Mouse (Mus musculus): ENCODE measurements around the gene Nppb. TPM values are rescaled to one million over a fixed set of nuclear protein-coding genes. Genes with fewer than 3 reads are reported as not detected.

Gene Nppb
- polyA plus RNA-seq, 1 experiment from 2014 or later, result 0.19 TPM

- H3K9me3 ChIP-seq, result no peaks in the 10 kb centered on the region
- no peak overlapping the region for H3K4me3 ChIP-seq
- H3K4me1 ChIP-seq (replicated peaks), result no peaks in the 10 kb centered on the region
- no peak overlapping the region for H3K4me2 ChIP-seq
- H3K9ac ChIP-seq, result no peak overlapping the region
- H3K27ac ChIP-seq (replicated peaks), result no peak overlapping the region
- no peak for ATAC-seq (ENCODE audit: low FRiP score, low read depth)
- no peaks in the 10 kb centered on the region for H3K36me3 ChIP-seq
- 64% methylated on average over 7 of the region's 7 CpGs for WGBS
- H3K27me3 ChIP-seq, result no peaks in the 10 kb centered on the region
Observed at GRCm38 (mm10) chr4:147993571-147994095, 8.0 kb downstream of the Nppb start.

- H3K9ac ChIP-seq, result no peak overlapping the region
- no peaks in the 10 kb centered on the region for H3K27me3 ChIP-seq
- no peaks in the 10 kb centered on the region for H3K36me3 ChIP-seq
- no peak overlapping the region for H3K4me2 ChIP-seq
- H3K4me1 ChIP-seq (replicated peaks), result peaks cover 5% of the 10 kb centered on the region
- no peaks in the 10 kb centered on the region for H3K9me3 ChIP-seq
- 81% methylated on average over 3 of the region's 3 CpGs for WGBS
- H3K4me3 ChIP-seq, result no peak overlapping the region
- ATAC-seq (ENCODE audit: low FRiP score, low read depth), result no peak
- no peak overlapping the region for H3K27ac ChIP-seq (replicated peaks)
Observed at GRCm38 (mm10) chr4:147995311-147995710, 9.7 kb downstream of the Nppb start.

- H3K4me1 ChIP-seq (replicated peaks), result peaks cover 24% of the 10 kb centered on the region
- no peaks in the 10 kb centered on the region for H3K27me3 ChIP-seq
- H3K9ac ChIP-seq, result no peak within 1 kb of the TSS
- H3K4me2 ChIP-seq, result no peak within 1 kb of the TSS
- H3K36me3 ChIP-seq, result peaks cover 10% of the 10 kb centered on the region
- H3K9me3 ChIP-seq, result no peaks in the 10 kb centered on the region
- H3K4me3 ChIP-seq, result no peak within 1 kb of the TSS
- WGBS, result 30% methylated on average over 12 of the region's 12 CpGs
- peak within 1 kb of the TSS; percentile 9 for H3K27ac ChIP-seq (replicated peaks)
- peak; percentile 32; the same call in 1 of the 2 replicates for ATAC-seq (ENCODE audit: low FRiP score, low read depth)
Observed at GRCm38 (mm10) chr4:148000202-148000772, 14.7 kb downstream of the Nppb start, which contains the start of gene Nppa. Gene Nppa (plus strand): TSS chr4:148000722.

- Histone ChIP-seq H3K4me2 (no peak overlapping the region), H3K4me1 (replicated peaks) (peaks cover 24% of the 10 kb centered on the region), H3K4me3 (no peak overlapping the region), H3K36me3 (peaks cover 19% of the 10 kb centered on the region), H3K9me3 (no peaks in the 10 kb centered on the region), H3K27me3 (no peaks in the 10 kb centered on the region), H3K9ac (no peak overlapping the region), H3K27ac (replicated peaks) (peak overlapping the region; percentile 9)
- 60% methylated on average over 17 of the region's 17 CpGs for WGBS
- ATAC-seq (ENCODE audit: low FRiP score, low read depth), result peak; percentile 21; the same call in 1 of the 2 replicates
Observed at GRCm38 (mm10) chr4:148001013-148001789, 15.6 kb downstream of the Nppb start.

- Histone ChIP-seq H3K4me2 (no peak overlapping the region), H3K4me3 (no peak overlapping the region), H3K36me3 (peaks cover 25% of the 10 kb centered on the region), H3K27me3 (no peaks in the 10 kb centered on the region), H3K4me1 (replicated peaks) (peaks cover 24% of the 10 kb centered on the region), H3K9me3 (no peaks in the 10 kb centered on the region), H3K27ac (replicated peaks) (peak overlapping the region; percentile 9), H3K9ac (no peak overlapping the region)
- 33% methylated on average over 8 of the region's 8 CpGs for WGBS
- no peak for ATAC-seq (ENCODE audit: low FRiP score, low read depth)
Observed at GRCm38 (mm10) chr4:148001866-148002265, 16.3 kb downstream of the Nppb start.

GRCm38 (mm10) chr4:148004361-148004760 is 18.8 kb downstream of the Nppb start:
- no peak overlapping the region for H3K9ac ChIP-seq
- no peaks in the 10 kb centered on the region for H3K27me3 ChIP-seq
- peaks cover 24% of the 10 kb centered on the region for H3K4me1 ChIP-seq (replicated peaks)
- no peaks in the 10 kb centered on the region for H3K9me3 ChIP-seq
- no peak overlapping the region for H3K4me2 ChIP-seq
- H3K4me3 ChIP-seq, result no peak overlapping the region
- WGBS, result 91% methylated on average over 7 of the region's 7 CpGs
- no peak overlapping the region for H3K27ac ChIP-seq (replicated peaks)
- peaks cover 49% of the 10 kb centered on the region for H3K36me3 ChIP-seq
- ATAC-seq (ENCODE audit: low FRiP score, low read depth), result no peak

GRCm38 (mm10) chr4:148008412-148008811 is 22.8 kb downstream of the Nppb start:
- H3K27ac ChIP-seq (replicated peaks), result no peak overlapping the region
- 78% methylated on average over 4 of the region's 4 CpGs for WGBS
- no peaks in the 10 kb centered on the region for H3K4me1 ChIP-seq (replicated peaks)
- H3K36me3 ChIP-seq, result peaks cover 89% of the 10 kb centered on the region
- ATAC-seq (ENCODE audit: low FRiP score, low read depth), result no peak
- no peak overlapping the region for H3K9ac ChIP-seq
- H3K9me3 ChIP-seq, result no peaks in the 10 kb centered on the region
- H3K4me2 ChIP-seq, result no peak overlapping the region
- no peaks in the 10 kb centered on the region for H3K27me3 ChIP-seq
- H3K4me3 ChIP-seq, result no peak overlapping the region

- no peaks in the 10 kb centered on the region for H3K9me3 ChIP-seq
- H3K9ac ChIP-seq, result no peak overlapping the region
- H3K4me3 ChIP-seq, result no peak overlapping the region
- H3K4me1 ChIP-seq (replicated peaks), result no peaks in the 10 kb centered on the region
- no peaks in the 10 kb centered on the region for H3K27me3 ChIP-seq
- peaks cover 98% of the 10 kb centered on the region for H3K36me3 ChIP-seq
- WGBS, result 93% methylated on average over 2 of the region's 2 CpGs
- no peak; the same call in 1 of the 2 replicates for ATAC-seq (ENCODE audit: low FRiP score, low read depth)
- no peak overlapping the region for H3K4me2 ChIP-seq
- H3K27ac ChIP-seq (replicated peaks), result no peak overlapping the region
Observed at GRCm38 (mm10) chr4:148009641-148010040, 24.1 kb downstream of the Nppb start.

- ATAC-seq (ENCODE audit: low FRiP score, low read depth), result no peak
- no peak overlapping the region for H3K9ac ChIP-seq
- H3K36me3 ChIP-seq, result peaks cover 98% of the 10 kb centered on the region
- H3K4me3 ChIP-seq, result no peak overlapping the region
- H3K27me3 ChIP-seq, result no peaks in the 10 kb centered on the region
- H3K4me2 ChIP-seq, result no peak overlapping the region
- H3K27ac ChIP-seq (replicated peaks), result no peak overlapping the region
- no peaks in the 10 kb centered on the region for H3K9me3 ChIP-seq
- no peaks in the 10 kb centered on the region for H3K4me1 ChIP-seq (replicated peaks)
- WGBS, result 64% methylated on average over 3 of the region's 3 CpGs
Observed at GRCm38 (mm10) chr4:148011332-148011731, 25.7 kb downstream of the Nppb start.

GRCm38 (mm10) chr4:148012216-148012615 is 26.6 kb downstream of the Nppb start:
- H3K4me1 ChIP-seq (replicated peaks), result no peaks in the 10 kb centered on the region
- no peak overlapping the region for H3K4me2 ChIP-seq
- no peak for ATAC-seq (ENCODE audit: low FRiP score, low read depth)
- H3K9ac ChIP-seq, result no peak overlapping the region
- no peak overlapping the region for H3K27ac ChIP-seq (replicated peaks)
- no peaks in the 10 kb centered on the region for H3K27me3 ChIP-seq
- no peak overlapping the region for H3K4me3 ChIP-seq
- H3K9me3 ChIP-seq, result no peaks in the 10 kb centered on the region
- H3K36me3 ChIP-seq, result peaks cover 98% of the 10 kb centered on the region
- WGBS, result 93% methylated on average over 4 of the region's 4 CpGs

- Histone ChIP-seq H3K36me3 (peaks cover 90% of the 10 kb centered on the region), H3K4me1 (replicated peaks) (peaks cover 6% of the 10 kb centered on the region), H3K4me3 (no peak overlapping the region), H3K4me2 (no peak overlapping the region), H3K27me3 (no peaks in the 10 kb centered on the region), H3K9ac (no peak overlapping the region), H3K27ac (replicated peaks) (no peak overlapping the region), H3K9me3 (no peaks in the 10 kb centered on the region)
- ATAC-seq (ENCODE audit: low FRiP score, low read depth), result no peak
- WGBS, result 80% methylated on average over 10 of the region's 10 CpGs
Observed at GRCm38 (mm10) chr4:148015418-148015817, 29.8 kb downstream of the Nppb start.

GRCm38 (mm10) chr4:148016981-148017380 is 31.4 kb downstream of the Nppb start:
- no peak overlapping the region for H3K4me3 ChIP-seq
- peaks cover 88% of the 10 kb centered on the region for H3K36me3 ChIP-seq
- H3K9me3 ChIP-seq, result no peaks in the 10 kb centered on the region
- no peak for ATAC-seq (ENCODE audit: low FRiP score, low read depth)
- no peak overlapping the region for H3K9ac ChIP-seq
- no peak overlapping the region for H3K27ac ChIP-seq (replicated peaks)
- no peaks in the 10 kb centered on the region for H3K27me3 ChIP-seq
- H3K4me1 ChIP-seq (replicated peaks), result peaks cover 6% of the 10 kb centered on the region
- no peak overlapping the region for H3K4me2 ChIP-seq
- 76% methylated on average over 3 of the region's 3 CpGs for WGBS

Data from hindbrain, embryonic 15.5 days (tissue).